Mouse (Mus musculus) MEL (cell line): ENCODE measurements at regions not wholly inside any gene's neighbourhood (a gene's known extent, or its start where the extent isn't known, plus 50 kb on each side); places are given as distances from the start of the nearest gene placed in this dataset.

Experiments used
- DNase-seq: peaks from one replicate; pipeline ENCODE4 v3.0.0; 2011; ENCODE audit warnings: low read depth, low spot score
- H3K27ac ChIP-seq: 2 replicates; pipeline ENCODE4 v1.5.1; 2012; ENCODE audit warnings: low read depth, mild to moderate bottlenecking, control low read depth, low read length, moderate library complexity; ENCODE audit not compliant: control insufficient read depth
- H3K27me3 ChIP-seq, 2 experiments: fragments of 150-350 bp in 1 of 2; sonication (generic) in 1 of 2; 2 replicates each; pipeline ENCODE4 v1.6.1; 2012; ENCODE audit warnings: low read length in 2 of 2, mild to moderate bottlenecking in 2 of 2, improper control_type of control experiment in 1 of 2, moderate library complexity in 1 of 2; ENCODE audit not compliant: insufficient read depth in 2 of 2, control insufficient read depth in 1 of 2
- H3K36me3 ChIP-seq, 2 experiments: 2 replicates each; pipeline ENCODE4 v1.6.1; 2012 to 2014; ENCODE audit warnings: low read length in 2 of 2, improper control_type of control experiment in 1 of 2, inconsistent platforms in 1 of 2, mild to moderate bottlenecking in 1 of 2; ENCODE audit not compliant: insufficient read depth in 2 of 2, control insufficient read depth in 1 of 2
- H3K4me1 ChIP-seq, 2 experiments: fragments of 150-350 bp in 1 of 2; sonication (generic) in 1 of 2; 2 replicates each; pipeline ENCODE4 v1.6.1; 2012; ENCODE audit warnings: low read length in 2 of 2, improper control_type of control experiment in 1 of 2, mild to moderate bottlenecking in 1 of 2; ENCODE audit not compliant: insufficient read depth in 2 of 2, control insufficient read depth in 1 of 2
- H3K4me3 ChIP-seq, 2 experiments: fragments of 150-350 bp in 1 of 2; sonication (generic) in 1 of 2; 2 replicates each; pipeline ENCODE4 v1.5.1; 2012; ENCODE audit warnings: low read depth in 2 of 2, low read length in 2 of 2, mild to moderate bottlenecking in 2 of 2, moderate library complexity in 2 of 2, control low read depth in 1 of 2, improper control_type of control experiment in 1 of 2; ENCODE audit not compliant: control insufficient read depth in 1 of 2, insufficient read depth in 1 of 2
- H3K79me2 ChIP-seq: 2 replicates; pipeline ENCODE4 v1.6.1; 2012; ENCODE audit warnings: mild to moderate bottlenecking, low read length, moderate library complexity; ENCODE audit not compliant: control insufficient read depth, poor library complexity, insufficient read depth
- H3K9ac ChIP-seq: 2 replicates; pipeline ENCODE4 v1.6.1; 2012; ENCODE audit warnings: low read depth, mild to moderate bottlenecking, control low read depth, low read length, moderate library complexity; ENCODE audit not compliant: control insufficient read depth, poor library complexity, severe bottlenecking
- H3K9me3 ChIP-seq: fragments of 150-350 bp; sonication (generic); replicated peaks from 2 replicates; pipeline ENCODE4 v1.6.1; 2012; ENCODE audit warnings: mild to moderate bottlenecking, low read length, improper control_type of control experiment, moderate library complexity; ENCODE audit not compliant: insufficient read depth
- CHD1 ChIP-seq: IDR thresholded peaks from 2 replicates; pipeline ENCODE4 v1.6.1; 2012; ENCODE audit warnings: low read depth, mild to moderate bottlenecking, inconsistent platforms, low read length, improper control_type of control experiment
- CHD2 ChIP-seq: IDR thresholded peaks from 2 replicates; pipeline ENCODE4 v1.6.1; 2011; ENCODE audit warnings: low read length, improper control_type of control experiment
- EP300 ChIP-seq, 2 experiments: IDR thresholded peaks; 2 replicates each; pipeline ENCODE4 v1.6.1; 2011; ENCODE audit warnings: improper control_type of control experiment in 2 of 2, low read length in 2 of 2, low read depth in 1 of 2, mild to moderate bottlenecking in 1 of 2
- ETS1 ChIP-seq: IDR thresholded peaks from 2 replicates; pipeline ENCODE4 v1.6.1; 2012; ENCODE audit warnings: low read depth, mild to moderate bottlenecking, inconsistent platforms, low read length, improper control_type of control experiment, moderate library complexity
- GABPA ChIP-seq: IDR thresholded peaks from 2 replicates; pipeline ENCODE4 v1.6.1; 2012; ENCODE audit warnings: low read depth, mild to moderate bottlenecking, inconsistent platforms, low read length, improper control_type of control experiment, moderate library complexity
- MAFK ChIP-seq: IDR thresholded peaks from 2 replicates; pipeline ENCODE4 v1.6.1; 2011; ENCODE audit warnings: low read depth, mild to moderate bottlenecking, low read length, improper control_type of control experiment, borderline replicate concordance
- MAX ChIP-seq: IDR thresholded peaks from 2 replicates; pipeline ENCODE4 v1.6.1; 2011; ENCODE audit warnings: low read length, improper control_type of control experiment
- MXI1 ChIP-seq: IDR thresholded peaks from 2 replicates; pipeline ENCODE4 v1.6.1; 2011; ENCODE audit warnings: mild to moderate bottlenecking, low read depth, low read length, improper control_type of control experiment
- MYB ChIP-seq: IDR thresholded peaks from 2 replicates; pipeline ENCODE4 v1.6.1; 2011; ENCODE audit warnings: mild to moderate bottlenecking, low read depth, low read length, improper control_type of control experiment
- MYC ChIP-seq: IDR thresholded peaks from 2 replicates; pipeline ENCODE4 v1.6.1; 2011; ENCODE audit warnings: low read depth, mild to moderate bottlenecking, low read length, improper control_type of control experiment, moderate library complexity
- NELFE ChIP-seq: IDR thresholded peaks from 2 replicates; pipeline ENCODE4 v1.6.1; 2011; ENCODE audit warnings: low read depth, low read length, improper control_type of control experiment
- NRF1 ChIP-seq: IDR thresholded peaks from 2 replicates; pipeline ENCODE4 v1.6.1; 2014; ENCODE audit warnings: low read depth, mild to moderate bottlenecking, inconsistent platforms, low read length, improper control_type of control experiment, moderate library complexity; ENCODE audit not compliant: poor library complexity, insufficient read depth, severe bottlenecking
- POLR2A ChIP-seq, 2 experiments: IDR thresholded peaks; 2 replicates each; pipeline ENCODE4 v1.6.1; 2011 to 2012; ENCODE audit warnings: low read length in 2 of 2, mild to moderate bottlenecking in 2 of 2, control low read depth in 1 of 2, improper control_type of control experiment in 1 of 2, low read depth in 1 of 2, moderate library complexity in 1 of 2; ENCODE audit not compliant: control insufficient read depth in 1 of 2, insufficient read depth in 1 of 2, poor library complexity in 1 of 2
- RAD21 ChIP-seq: IDR thresholded peaks from 2 replicates; pipeline ENCODE4 v1.6.1; 2011; ENCODE audit warnings: mild to moderate bottlenecking, low read depth, low read length, improper control_type of control experiment
- RCOR1 ChIP-seq: IDR thresholded peaks from 2 replicates; pipeline ENCODE4 v1.6.1; 2012; ENCODE audit warnings: low read depth, mild to moderate bottlenecking, inconsistent platforms, low read length, improper control_type of control experiment
- SIN3A ChIP-seq: IDR thresholded peaks from 2 replicates; pipeline ENCODE4 v1.6.1; 2012; ENCODE audit warnings: low read length, improper control_type of control experiment, inconsistent platforms
- SMC3 ChIP-seq: IDR thresholded peaks from 2 replicates; pipeline ENCODE4 v1.6.1; 2011; ENCODE audit warnings: low read depth, low read length, improper control_type of control experiment
- TBP ChIP-seq: IDR thresholded peaks from 2 replicates; pipeline ENCODE4 v1.8.0; 2011; ENCODE audit warnings: low read depth, low read length, improper control_type of control experiment
- UBTF ChIP-seq: IDR thresholded peaks from 2 replicates; pipeline ENCODE4 v1.6.1; 2012; ENCODE audit warnings: low read depth, mild to moderate bottlenecking, inconsistent platforms, low read length, improper control_type of control experiment, moderate library complexity, borderline replicate concordance; ENCODE audit not compliant: insufficient read depth
- ZNF384 ChIP-seq: IDR thresholded peaks from 2 replicates; pipeline ENCODE4 v1.6.1; 2012; ENCODE audit warnings: low read depth, mild to moderate bottlenecking, inconsistent platforms, low read length, improper control_type of control experiment

DNA sequence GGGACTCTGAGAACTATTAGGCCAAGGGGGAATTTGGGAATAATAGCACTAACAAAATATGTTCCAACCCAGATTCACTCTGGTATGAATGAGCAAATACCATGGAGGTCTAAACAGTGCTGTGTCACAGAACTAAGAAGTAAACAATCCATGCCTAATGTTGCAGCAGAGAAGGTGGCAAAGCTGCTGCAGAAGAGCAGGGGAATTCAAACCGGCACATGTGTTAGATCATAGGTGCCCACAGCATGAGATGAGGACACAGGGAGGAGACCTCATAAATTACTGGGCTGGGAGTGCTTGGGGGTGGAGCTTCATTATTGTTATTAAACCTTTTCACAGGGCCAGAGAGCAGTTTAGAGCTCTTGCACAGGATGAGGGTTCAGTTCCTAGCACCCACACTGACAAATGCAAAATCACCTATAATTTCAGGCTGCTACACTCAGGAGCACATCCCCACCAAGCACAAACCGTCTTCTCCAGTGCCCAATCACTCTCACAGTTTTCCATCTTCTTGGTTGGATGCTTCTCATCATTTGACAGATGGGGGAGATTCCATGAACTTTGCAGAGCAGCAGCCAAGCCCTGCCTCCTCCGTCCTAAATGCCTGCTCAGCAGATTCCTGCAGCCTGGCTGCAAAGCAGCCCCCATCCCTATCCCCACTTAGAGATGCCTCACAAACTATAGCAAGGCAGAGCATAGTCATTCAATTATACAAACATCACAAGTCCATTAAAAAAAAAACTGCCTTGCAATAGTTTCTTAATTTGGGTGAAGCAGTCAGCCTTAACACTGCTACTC lies 79.0 kb upstream of the Rarb start:
- no peaks in the 10 kb centered on the region for H3K36me3 ChIP-seq
- DNase-seq = no peak
- no peak overlapping the region for H3K4me3 ChIP-seq
- no peak overlapping the region for H3K27ac ChIP-seq
- TF ChIP-seq NRF1 = no peak
- TF ChIP-seq GABPA = no peak
- no peak for TF ChIP-seq POLR2A (IDR thresholded peaks at IDR 0.05; ENCODE audit: control insufficient read depth in 1 of 2, insufficient read depth in 1 of 2, low read depth in 1 of 2, low read length in 2 of 2, poor library complexity in 1 of 2)
- TF ChIP-seq, all 39 proteins: peak for 0
- H3K9me3 ChIP-seq = no peaks in the 10 kb centered on the region
- no peaks in the 10 kb centered on the region for H3K4me1 ChIP-seq
- H3K9ac ChIP-seq = no peak overlapping the region
- H3K27me3 ChIP-seq = no peaks in the 10 kb centered on the region
- no peaks in the 10 kb centered on the region for H3K79me2 ChIP-seq

DNA sequence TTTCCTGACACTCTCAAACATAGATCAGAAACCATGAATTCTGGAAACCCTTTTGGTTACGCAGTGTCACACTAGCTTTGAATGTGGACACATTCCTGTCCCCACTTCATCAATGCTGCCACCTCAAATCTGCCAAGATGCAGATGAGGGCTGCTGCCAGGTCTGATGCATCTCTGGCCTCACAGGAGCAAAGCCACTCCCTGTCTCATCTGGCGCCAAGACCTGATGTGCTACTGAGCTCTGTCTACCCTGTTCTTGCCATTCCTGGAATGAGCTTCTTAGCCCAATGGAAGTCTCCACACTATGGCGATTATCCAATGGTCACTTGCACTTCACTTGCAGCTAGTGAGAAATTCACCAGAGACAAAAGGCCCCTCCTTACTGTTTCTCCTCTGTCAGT lies 78.0 kb upstream of the Rarb start:
- Histone ChIP-seq H3K27ac (no peak overlapping the region), H3K27me3 (no peaks in the 10 kb centered on the region), H3K4me1 (no peaks in the 10 kb centered on the region), H3K9ac (no peak overlapping the region), H3K36me3 (no peaks in the 10 kb centered on the region), H3K79me2 (no peaks in the 10 kb centered on the region), H3K9me3 (no peaks in the 10 kb centered on the region)
- no peak for DNase-seq
- no peak for TF ChIP-seq MAFK
- no peak for TF ChIP-seq ZNF384
- TF ChIP-seq UBTF = no peak
- no peak for TF ChIP-seq MYB
- TF ChIP-seq MYC = no peak
- no peak for TF ChIP-seq SMC3
- TF ChIP-seq RAD21 = no peak
- TF ChIP-seq NELFE = no peak
- no peak for TF ChIP-seq ETS1
- TF ChIP-seq MAX = no peak
- TF ChIP-seq MXI1 = no peak
- no peak for TF ChIP-seq EP300 (IDR thresholded peaks at IDR 0.05; ENCODE audit: low read depth in 1 of 2, low read length in 2 of 2)
- no peak for TF ChIP-seq CHD1
- TF ChIP-seq SIN3A = no peak
- TF ChIP-seq TBP = no peak
- TF ChIP-seq GABPA = no peak
- no peak for TF ChIP-seq RCOR1
- no peak for TF ChIP-seq CHD2
- TF ChIP-seq, all 39 proteins: peak for 0
- no peak overlapping the region for H3K4me3 ChIP-seq
